Mouse (Mus musculus): ENCODE measurements around the gene Tectb. TPM values are rescaled to one million over a fixed set of nuclear protein-coding genes. Genes with fewer than 3 reads are reported as not detected.

The Tectb gene
- polyA plus RNA-seq, 1 experiment from 2014 or later, result not detected

DNA sequence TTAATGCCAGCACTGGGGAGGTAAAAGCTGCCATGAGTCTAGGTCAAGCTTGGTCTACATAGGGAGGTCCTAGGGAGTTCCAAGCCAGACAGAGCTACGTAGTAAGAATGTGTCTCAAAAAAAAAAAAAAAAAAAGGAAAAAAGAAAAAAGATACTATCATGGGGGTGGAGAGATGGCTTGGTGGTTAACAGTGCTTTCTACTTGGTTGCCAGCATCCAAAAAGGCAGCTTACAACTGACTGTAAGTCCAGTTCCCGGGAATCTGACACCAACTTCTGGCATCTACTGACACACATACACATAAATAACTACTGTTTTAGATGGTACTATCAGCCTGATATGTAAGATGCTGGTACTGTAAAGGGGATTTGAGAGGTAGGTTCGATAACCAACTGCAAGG, 28.6 kb downstream of the Tectb start:
- no peak overlapping the region for H3K9ac ChIP-seq (ENCODE audit: low read length)
- H3K4me1 ChIP-seq (ENCODE audit: control insufficient read depth in 2 of 2, insufficient read depth in 2 of 2, low read length in 2 of 2), result no peaks in the 10 kb centered on the region
- 79% methylated on average over 3 of the region's 3 CpGs for WGBS
- no peaks in the 10 kb centered on the region for H3K36me3 ChIP-seq (ENCODE audit: control insufficient read depth, insufficient read depth, low read length)
- H3K27me3 ChIP-seq (ENCODE audit: control insufficient read depth, insufficient read depth, low read length), result no peaks in the 10 kb centered on the region
- no peaks in the 10 kb centered on the region for H3K9me3 ChIP-seq (ENCODE audit: control insufficient read depth, low read length)
- no peak overlapping the region for H3K4me3 ChIP-seq (ENCODE audit: control insufficient read depth in 1 of 2, insufficient read depth in 1 of 2, low read depth in 1 of 2, low read length in 2 of 2)
- no peak overlapping the region for H3K27ac ChIP-seq (replicated peaks in 1 of 2; ENCODE audit: control insufficient read depth in 1 of 2, insufficient read depth in 1 of 2, low read depth in 2 of 2, low read length in 2 of 2)
- no peak overlapping the region for H3K4me2 ChIP-seq (ENCODE audit: low read length)
- ATAC-seq (ENCODE audit: insufficient number of reproducible peaks, insufficient read depth, low FRiP score, low read depth), result no peak

DNA sequence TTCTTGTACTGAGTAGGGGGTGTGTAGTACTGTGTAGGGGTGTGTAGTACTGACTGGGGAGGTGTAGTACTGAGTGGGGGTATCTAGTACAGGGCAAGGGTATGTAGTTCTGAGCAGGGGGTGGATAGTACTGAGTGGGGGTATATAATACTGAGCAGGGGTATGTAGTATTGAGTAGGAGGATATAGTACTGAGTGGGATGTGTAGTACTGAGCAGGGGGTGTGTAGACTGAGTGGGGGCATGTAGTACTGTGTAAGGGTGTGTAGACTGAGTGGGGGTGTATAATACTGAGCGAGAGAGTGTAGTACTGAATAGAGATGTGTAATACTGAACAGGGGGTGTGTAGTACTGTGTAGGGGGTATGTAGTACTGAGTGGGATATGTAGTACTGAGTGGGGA, 31.2 kb downstream of the Tectb start:
- Histone ChIP-seq H3K27ac (replicated peaks in 1 of 2; ENCODE audit: control insufficient read depth in 1 of 2, insufficient read depth in 1 of 2, low read depth in 2 of 2, low read length in 2 of 2) (no peak overlapping the region), H3K9ac (ENCODE audit: low read length) (no peak overlapping the region)

DNA sequence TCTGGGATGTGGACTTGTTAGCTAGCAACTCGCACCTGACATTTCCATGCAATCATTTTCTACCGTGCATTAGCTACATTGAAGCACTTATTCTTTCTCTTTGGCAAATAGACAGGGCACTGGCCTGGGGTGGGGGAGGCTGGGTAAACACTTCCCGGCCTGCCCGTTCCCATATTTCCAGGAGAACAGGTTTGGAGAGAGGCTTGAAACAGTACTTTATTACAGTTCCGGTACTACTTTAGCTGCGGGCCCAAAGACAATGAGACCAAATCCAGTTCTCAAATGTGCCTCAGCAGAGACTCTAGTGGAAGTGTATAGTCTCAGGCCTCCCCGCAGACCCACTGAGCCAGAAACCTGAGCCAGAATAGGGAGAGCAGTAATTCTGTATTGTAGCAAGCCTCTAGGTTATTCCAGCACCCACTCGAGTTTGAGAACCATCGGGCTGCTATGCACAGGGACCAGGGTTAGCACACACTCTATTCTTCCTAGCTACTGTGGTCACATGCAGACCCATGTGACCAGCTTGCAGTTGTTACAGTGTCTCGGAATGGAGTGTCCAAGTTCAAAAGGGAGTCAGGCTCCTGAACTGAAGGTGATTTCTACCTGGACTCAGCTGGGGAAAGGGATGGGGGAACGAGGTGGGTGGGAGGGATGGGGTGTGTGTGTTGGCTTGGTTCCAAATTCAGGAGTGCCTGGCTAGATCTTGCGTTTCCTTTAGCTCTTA, 33.2 kb downstream of the Tectb start:
- H3K9ac ChIP-seq (ENCODE audit: low read length), result no peak overlapping the region
- no peak overlapping the region for H3K4me2 ChIP-seq (ENCODE audit: low read length)
- no peak for ATAC-seq (ENCODE audit: insufficient number of reproducible peaks, insufficient read depth, low FRiP score, low read depth)
- no peak overlapping the region for H3K27ac ChIP-seq (replicated peaks in 1 of 2; ENCODE audit: control insufficient read depth in 1 of 2, insufficient read depth in 1 of 2, low read depth in 2 of 2, low read length in 2 of 2)
- no peaks in the 10 kb centered on the region for H3K9me3 ChIP-seq (ENCODE audit: control insufficient read depth, low read length)
- WGBS, result 72% methylated on average over 12 of the region's 12 CpGs
- H3K27me3 ChIP-seq (ENCODE audit: control insufficient read depth, insufficient read depth, low read length), result no peaks in the 10 kb centered on the region
- H3K4me3 ChIP-seq (ENCODE audit: control insufficient read depth in 1 of 2, insufficient read depth in 1 of 2, low read depth in 1 of 2, low read length in 2 of 2), result no peak overlapping the region
- peaks cover 5 to 6% of the 10 kb centered on the region in 2 experiments; a peak in 2 of 4 replicates for H3K4me1 ChIP-seq (ENCODE audit: control insufficient read depth in 2 of 2, insufficient read depth in 2 of 2, low read length in 2 of 2)
- H3K36me3 ChIP-seq (ENCODE audit: control insufficient read depth, insufficient read depth, low read length), result no peaks in the 10 kb centered on the region

More for the DNA sequence above, 31.2 kb downstream of the Tectb start:
- ATAC-seq (ENCODE audit: insufficient number of reproducible peaks, insufficient read depth, low FRiP score, low read depth), result peak; percentile 24; the same call in 1 of the 2 replicates
- H3K36me3 ChIP-seq (ENCODE audit: control insufficient read depth, insufficient read depth, low read length), result no peaks in the 10 kb centered on the region
- no peaks in the 10 kb centered on the region for H3K4me1 ChIP-seq (ENCODE audit: control insufficient read depth in 2 of 2, insufficient read depth in 2 of 2, low read length in 2 of 2)
- H3K9me3 ChIP-seq (ENCODE audit: control insufficient read depth, low read length), result no peaks in the 10 kb centered on the region
- no peak overlapping the region for H3K4me2 ChIP-seq (ENCODE audit: low read length)
- WGBS, result 75% methylated on average over 1 of the region's 1 CpGs
- H3K4me3 ChIP-seq (ENCODE audit: control insufficient read depth in 1 of 2, insufficient read depth in 1 of 2, low read depth in 1 of 2, low read length in 2 of 2), result no peak overlapping the region
- no peaks in the 10 kb centered on the region for H3K27me3 ChIP-seq (ENCODE audit: control insufficient read depth, insufficient read depth, low read length)

DNA sequence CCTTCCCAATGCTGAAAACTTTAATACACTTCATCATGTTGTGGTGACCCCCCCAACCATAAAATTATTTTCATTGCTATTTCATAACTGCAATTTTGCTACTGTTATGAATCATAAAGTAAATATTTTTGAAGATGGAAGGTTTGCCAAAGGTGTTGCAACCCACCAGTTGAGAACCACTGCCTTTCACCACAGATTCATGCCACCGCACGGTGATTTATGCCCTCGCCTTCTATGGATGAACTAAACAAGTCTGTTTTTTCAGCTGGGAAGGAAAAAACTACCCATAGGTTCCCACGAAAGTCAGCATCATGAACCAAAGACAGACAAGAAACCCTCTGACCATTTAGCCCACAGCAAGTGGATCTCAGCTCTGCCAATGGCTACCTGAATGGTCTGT, 36.3 kb downstream of the Tectb start:
- no peaks in the 10 kb centered on the region for H3K9me3 ChIP-seq (ENCODE audit: control insufficient read depth, low read length)
- H3K9ac ChIP-seq (ENCODE audit: low read length), result no peak overlapping the region
- no peak overlapping the region for H3K27ac ChIP-seq (replicated peaks in 1 of 2; ENCODE audit: control insufficient read depth in 1 of 2, insufficient read depth in 1 of 2, low read depth in 2 of 2, low read length in 2 of 2)
- no peak for ATAC-seq (ENCODE audit: insufficient number of reproducible peaks, insufficient read depth, low FRiP score, low read depth)
- H3K4me3 ChIP-seq (ENCODE audit: control insufficient read depth in 1 of 2, insufficient read depth in 1 of 2, low read depth in 1 of 2, low read length in 2 of 2), result no peak overlapping the region
- H3K4me1 ChIP-seq (ENCODE audit: control insufficient read depth in 2 of 2, insufficient read depth in 2 of 2, low read length in 2 of 2), result peaks cover 5 to 9% of the 10 kb centered on the region in 2 experiments; a peak in 2 of 4 replicates
- 88% methylated on average over 4 of the region's 4 CpGs for WGBS
- H3K36me3 ChIP-seq (ENCODE audit: control insufficient read depth, insufficient read depth, low read length), result no peaks in the 10 kb centered on the region
- H3K4me2 ChIP-seq (ENCODE audit: low read length), result no peak overlapping the region
- no peaks in the 10 kb centered on the region for H3K27me3 ChIP-seq (ENCODE audit: control insufficient read depth, insufficient read depth, low read length)

DNA sequence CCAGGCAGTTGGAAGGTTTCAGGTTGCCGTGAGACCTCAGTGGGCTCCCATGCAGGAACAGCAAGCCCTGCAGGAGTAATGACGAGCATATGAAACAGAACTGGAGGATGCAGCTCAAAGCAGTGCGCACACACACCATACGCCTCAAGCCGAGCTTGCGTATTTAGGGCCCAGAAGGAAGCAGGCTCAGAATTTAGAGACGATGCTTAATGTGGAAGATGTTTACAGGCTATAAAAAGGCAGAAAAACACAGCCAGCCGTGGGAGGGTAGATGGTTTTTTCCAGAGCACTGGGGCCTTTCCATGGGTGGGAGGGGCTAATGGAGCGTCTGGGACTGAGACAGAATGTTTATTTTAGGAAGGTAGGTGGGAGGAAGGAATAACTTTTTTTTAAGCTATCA, 36.8 kb downstream of the Tectb start:
- no peaks in the 10 kb centered on the region for H3K27me3 ChIP-seq (ENCODE audit: control insufficient read depth, insufficient read depth, low read length)
- H3K9me3 ChIP-seq (ENCODE audit: control insufficient read depth, low read length), result no peaks in the 10 kb centered on the region
- no peak overlapping the region for H3K9ac ChIP-seq (ENCODE audit: low read length)
- no peak for ATAC-seq (ENCODE audit: insufficient number of reproducible peaks, insufficient read depth, low FRiP score, low read depth)
- no peaks in the 10 kb centered on the region for H3K36me3 ChIP-seq (ENCODE audit: control insufficient read depth, insufficient read depth, low read length)
- no peak overlapping the region for H3K27ac ChIP-seq (replicated peaks in 1 of 2; ENCODE audit: control insufficient read depth in 1 of 2, insufficient read depth in 1 of 2, low read depth in 2 of 2, low read length in 2 of 2)
- 69% methylated on average over 9 of the region's 9 CpGs for WGBS
- no peak overlapping the region for H3K4me3 ChIP-seq (ENCODE audit: control insufficient read depth in 1 of 2, insufficient read depth in 1 of 2, low read depth in 1 of 2, low read length in 2 of 2)
- H3K4me1 ChIP-seq (ENCODE audit: control insufficient read depth in 2 of 2, insufficient read depth in 2 of 2, low read length in 2 of 2), result peaks cover 5 to 9% of the 10 kb centered on the region in 2 experiments; a peak in 2 of 4 replicates
- no peak overlapping the region for H3K4me2 ChIP-seq (ENCODE audit: low read length)

DNA sequence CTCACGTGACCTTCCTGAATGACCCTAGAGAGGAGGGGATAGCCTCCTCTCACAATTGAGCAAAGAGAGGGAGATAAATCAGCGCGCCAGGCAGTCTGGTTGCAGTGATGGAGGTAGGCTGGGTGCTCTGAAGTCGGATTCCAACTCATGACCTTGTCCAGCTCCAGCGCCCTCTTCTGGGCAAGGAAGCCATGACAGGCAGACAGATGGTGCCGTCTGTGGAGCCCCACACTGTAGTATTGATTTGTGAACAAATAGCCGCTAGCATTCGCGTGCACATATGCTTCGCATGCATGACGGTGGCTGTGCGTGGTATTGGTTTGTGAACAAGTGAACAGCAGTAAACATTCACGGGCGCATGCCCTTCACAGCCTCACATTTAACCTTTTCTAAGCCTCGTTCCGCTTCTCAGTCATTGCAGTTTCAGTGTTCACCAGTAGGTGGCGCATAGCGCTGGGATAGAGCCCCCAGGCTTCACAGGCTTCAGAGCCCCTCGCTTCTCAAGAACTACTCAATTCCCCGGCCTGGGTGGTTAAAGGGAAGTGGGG, 37.7 kb downstream of the Tectb start:
- peak; percentile 41; the same call in 1 of the 2 replicates for ATAC-seq (ENCODE audit: insufficient number of reproducible peaks, insufficient read depth, low FRiP score, low read depth)
- peak overlapping the region; percentile 68 for H3K9ac ChIP-seq (ENCODE audit: low read length)
- H3K4me3 ChIP-seq (ENCODE audit: control insufficient read depth in 1 of 2, insufficient read depth in 1 of 2, low read depth in 1 of 2, low read length in 2 of 2), result peak overlapping the region; percentile 45 to 54
- no peaks in the 10 kb centered on the region for H3K9me3 ChIP-seq (ENCODE audit: control insufficient read depth, low read length)
- peak overlapping the region; percentile 81 for H3K4me2 ChIP-seq (ENCODE audit: low read length)
- H3K27me3 ChIP-seq (ENCODE audit: control insufficient read depth, insufficient read depth, low read length), result no peaks in the 10 kb centered on the region
- H3K4me1 ChIP-seq (ENCODE audit: control insufficient read depth in 2 of 2, insufficient read depth in 2 of 2, low read length in 2 of 2), result peaks cover 5 to 9% of the 10 kb centered on the region in 2 experiments; a peak in 2 of 4 replicates
- H3K36me3 ChIP-seq (ENCODE audit: control insufficient read depth, insufficient read depth, low read length), result no peaks in the 10 kb centered on the region
- no peak overlapping the region for H3K27ac ChIP-seq (replicated peaks in 1 of 2; ENCODE audit: control insufficient read depth in 1 of 2, insufficient read depth in 1 of 2, low read depth in 2 of 2, low read length in 2 of 2)
- WGBS, result 5% methylated on average over 20 of the region's 20 CpGs

DNA sequence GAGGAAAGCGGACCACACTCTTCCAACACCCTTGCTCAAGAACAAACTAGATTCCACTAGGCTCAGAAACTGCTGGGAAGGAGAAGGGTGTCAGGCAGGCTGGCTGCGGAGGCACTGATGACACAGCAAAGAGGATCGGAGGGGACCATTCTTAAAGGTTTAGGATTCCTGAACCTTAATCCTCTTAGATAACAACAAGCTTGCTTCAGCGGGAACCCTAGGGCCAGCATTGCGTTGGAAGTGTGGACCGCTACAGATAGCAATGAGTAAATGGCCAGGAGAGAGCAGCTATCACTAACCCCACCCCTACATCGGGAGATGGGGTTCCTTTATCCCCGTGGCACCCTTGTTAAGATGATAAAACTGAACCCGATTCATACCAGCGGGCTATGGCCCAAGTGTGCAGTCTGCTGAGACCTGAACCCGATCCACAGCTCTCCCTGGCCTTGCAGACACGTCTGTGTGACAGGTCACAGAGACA, 38.2 kb downstream of the Tectb start:
- Histone ChIP-seq H3K27ac (replicated peaks in 1 of 2; ENCODE audit: control insufficient read depth in 1 of 2, insufficient read depth in 1 of 2, low read depth in 2 of 2, low read length in 2 of 2) (no peak overlapping the region), H3K36me3 (ENCODE audit: control insufficient read depth, insufficient read depth, low read length) (no peaks in the 10 kb centered on the region), H3K9me3 (ENCODE audit: control insufficient read depth, low read length) (no peaks in the 10 kb centered on the region), H3K4me1 (ENCODE audit: control insufficient read depth in 2 of 2, insufficient read depth in 2 of 2, low read length in 2 of 2) (peaks cover 5 to 9% of the 10 kb centered on the region in 2 experiments; a peak in 2 of 4 replicates), H3K4me2 (ENCODE audit: low read length) (peak overlapping the region; percentile 81), H3K4me3 (ENCODE audit: control insufficient read depth in 1 of 2, insufficient read depth in 1 of 2, low read depth in 1 of 2, low read length in 2 of 2) (peak overlapping the region; percentile 45 to 54), H3K27me3 (ENCODE audit: control insufficient read depth, insufficient read depth, low read length) (no peaks in the 10 kb centered on the region), H3K9ac (ENCODE audit: low read length) (peak overlapping the region; percentile 68)
- WGBS, result 9% methylated on average over 12 of the region's 12 CpGs
- no peak for ATAC-seq (ENCODE audit: insufficient number of reproducible peaks, insufficient read depth, low FRiP score, low read depth)

Data from heart, embryonic 14.5 days (tissue).